ENCODE assay signal across 10 mouse cellular contexts in the genomic region with DNA sequence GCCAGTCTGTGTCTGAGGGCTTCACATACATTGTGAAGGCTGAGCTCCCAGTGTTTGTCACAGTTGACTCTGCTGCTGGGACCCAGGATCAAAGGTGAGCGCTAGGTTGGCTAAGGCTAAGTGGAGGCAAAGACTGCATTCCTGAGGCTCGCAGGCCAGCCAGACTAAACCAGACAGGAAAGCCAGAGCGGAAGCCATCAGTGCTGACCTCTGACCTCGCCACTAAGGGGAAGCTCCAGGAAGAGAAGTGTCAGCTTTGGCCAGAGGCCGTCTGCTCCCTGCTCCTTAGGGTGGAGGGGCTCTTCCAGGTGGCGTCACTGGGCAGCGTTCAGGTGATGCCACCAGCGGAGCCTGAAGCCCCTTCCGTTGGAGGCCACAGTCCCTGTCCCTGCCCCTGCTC. TPM values are rescaled to one million over a fixed set of nuclear protein-coding genes. Genes with fewer than 3 reads are reported as not detected.
DNase-seq lines count a peak whose midpoint lies in the region; ATAC-seq and TF ChIP-seq lines count a peak whose summit lies in the region.
"Had no signal": no experiment of that assay in that cellular context is flagged by ENCODE, and none has a peak within 500 bp of the region (broad histone marks: within the 10 kb centered on the region; RNA-seq: fewer than 3 reads in every experiment).

No protein-coding gene starts in this region.

- peaks cover 79% of the 10 kb centered on the region for H3K4me1 ChIP-seq in hindbrain, embryonic 10.5 days (replicated peaks)
- no peaks in the 10 kb centered on the region for H3K4me1 ChIP-seq in hindbrain, postnatal 0 days (ENCODE audit: insufficient read depth, low read length)
- H3K4me1 ChIP-seq in embryonic facial prominence, embryonic 11.5 days (ENCODE audit: control insufficient read depth, insufficient read depth, low read length): no peaks in the 10 kb centered on the region; the same call in none of the 2 replicates

- H3K9ac ChIP-seq in hindbrain, postnatal 0 days (replicated peaks; ENCODE audit: low read length): no peak overlapping the region
- H3K9ac ChIP-seq in embryonic facial prominence, embryonic 11.5 days (replicated peaks; ENCODE audit: low read length): no peak overlapping the region

- peak overlapping the region; percentile 57 for H3K27ac ChIP-seq in hindbrain, embryonic 10.5 days
- no peak overlapping the region for H3K27ac ChIP-seq in hindbrain, postnatal 0 days
- no peak overlapping the region for H3K27ac ChIP-seq in embryonic facial prominence, embryonic 11.5 days (replicated peaks; ENCODE audit: low read depth, low read length)

- no peak for ATAC-seq in hindbrain, postnatal 0 days
- ATAC-seq in embryonic facial prominence, embryonic 11.5 days (replicated peaks; ENCODE audit: insufficient number of reproducible peaks, low FRiP score, low TSS enrichment, low read depth): 0 out of 2 replicates have a peak, but pooled peaks have one; percentile 4

- no peaks in the 10 kb centered on the region for H3K27me3 ChIP-seq in hindbrain, embryonic 10.5 days (ENCODE audit: insufficient read depth, poor library complexity, severe bottlenecking)
- H3K27me3 ChIP-seq in hindbrain, postnatal 0 days (ENCODE audit: insufficient read depth, low read length): no peaks in the 10 kb centered on the region
- no peaks in the 10 kb centered on the region for H3K27me3 ChIP-seq in embryonic facial prominence, embryonic 11.5 days (ENCODE audit: control insufficient read depth, insufficient read depth, low read length)
- H3K27me3 ChIP-seq: CH12.LX had no signal

- H3K4me3 ChIP-seq in hindbrain, embryonic 10.5 days: no peak overlapping the region
- H3K4me3 ChIP-seq in hindbrain, postnatal 0 days (ENCODE audit: low read length): no peak overlapping the region
- no peak overlapping the region for H3K4me3 ChIP-seq in embryonic facial prominence, embryonic 11.5 days (ENCODE audit: low read depth, low read length)

- peak; percentile 53 for DNase-seq in hindbrain, embryonic 10.5 days (ENCODE audit: low spot score)
- no peak for DNase-seq in hindbrain, postnatal 0 days (ENCODE audit: low spot score)
- peak; percentile 69 for DNase-seq in embryo, embryonic 10.5 days (ENCODE audit: low spot score)
- no peak for DNase-seq in embryonic facial prominence, embryonic 11.5 days (ENCODE audit: low spot score)
- peak; percentile 86 to 88 for DNase-seq in kidney, postnatal 36 days
- no peak for DNase-seq in frontal cortex, postnatal 25 days (ENCODE audit: low spot score in 2 of 2)
- DNase-seq in cerebellum, adult 18-20 months: no peak
- DNase-seq: heart, postnatal 36 days; thymus, postnatal 25 days had no signal

- H3K9me3 ChIP-seq in hindbrain, embryonic 10.5 days: no peaks in the 10 kb centered on the region
- no peaks in the 10 kb centered on the region for H3K9me3 ChIP-seq in hindbrain, postnatal 0 days (ENCODE audit: low read length)
- H3K9me3 ChIP-seq in embryonic facial prominence, embryonic 11.5 days (replicated peaks; ENCODE audit: control insufficient read depth, low read length): no peaks in the 10 kb centered on the region

- H3K4me2 ChIP-seq in hindbrain, postnatal 0 days (ENCODE audit: low read depth, low read length): no peak overlapping the region
- H3K4me2 ChIP-seq in embryonic facial prominence, embryonic 11.5 days (ENCODE audit: low read depth, low read length): no peak overlapping the region

- no peak for TF ChIP-seq CTCF in hindbrain, postnatal 0 days (IDR thresholded peaks at IDR 0.05; ENCODE audit: low read depth)

- 42% methylated on average over 9 of the region's 9 CpGs for WGBS in hindbrain, embryonic 10.5 days
- 65% methylated on average over 9 of the region's 9 CpGs for WGBS in hindbrain, postnatal 0 days
- 19% methylated on average over 9 of the region's 9 CpGs for WGBS in embryonic facial prominence, embryonic 11.5 days

- peaks cover 100% of the 10 kb centered on the region for H3K36me3 ChIP-seq in hindbrain, embryonic 10.5 days
- H3K36me3 ChIP-seq in hindbrain, postnatal 0 days (ENCODE audit: insufficient read depth, low read length): peaks cover 73% of the 10 kb centered on the region
- peaks cover 34% of the 10 kb centered on the region for H3K36me3 ChIP-seq in embryonic facial prominence, embryonic 11.5 days (replicated peaks; ENCODE audit: control insufficient read depth, insufficient read depth, low read depth, low read length)

RNA-seq across cellular contexts. Expression of gene Gins2, which starts 13.3 kb away (rescaled TPM):
- 138 and 165 TPM in 2 replicates for polyA plus RNA-seq in hindbrain, embryonic 10.5 days (2016; fragmentation: Nextera tagmentation; extraction: Ambion mirVana)
- total RNA-seq in hindbrain, postnatal 0 days (2014; rRNA removed): 2.8 and 12.3 TPM in 2 replicates
- polyA plus RNA-seq in hindbrain, postnatal 0 days (2015; fragmentation: Nextera tagmentation; extraction: Ambion mirVana): 17.2 and 20.6 TPM in 2 replicates
- 127 and 132 TPM in 2 replicates for polyA plus RNA-seq in embryonic facial prominence, embryonic 11.5 days (2014; fragmentation: Nextera tagmentation; extraction: Ambion mirVana)

Comparison
In these comparisons a context has a peak if more than half of its experiments do, and no peak if none do; other contexts are left out.
1. DNase-seq: peak in hindbrain, embryonic 10.5 days (single experiment), embryo, embryonic 10.5 days (single experiment) and kidney, postnatal 36 days (2 of 2); none in hindbrain, postnatal 0 days (single experiment), embryonic facial prominence, embryonic 11.5 days (single experiment), frontal cortex, postnatal 25 days (0 of 2) and cerebellum, adult 18-20 months (0 of 2).